Mouse (Mus musculus): ENCODE results near the gene Gm49661.

- TF ChIP-seq NELFE (IDR thresholded peaks at IDR 0.05; ENCODE audit: low read depth, low read length) (no peak), NRF1 (IDR thresholded peaks at IDR 0.05; ENCODE audit: low read depth, low read length) (no peak), CHD2 (IDR thresholded peaks at IDR 0.05; ENCODE audit: low read length) (no peak), POLR2A (IDR thresholded peaks at IDR 0.05; ENCODE audit: low read depth, low read length) (no peak), CHD1 (IDR thresholded peaks at IDR 0.05; ENCODE audit: low read depth, low read length) (no peak), TBP (conservative IDR thresholded peaks at IDR 0.05; ENCODE audit: low read depth, low read length) (no peak), CTCF (conservative IDR thresholded peaks at IDR 0.05 in 1 of 2, IDR thresholded peaks at IDR 0.05 in 1 of 2; ENCODE audit: low read depth in 2 of 2, low read length in 2 of 2) (no peak), ZNF384 (IDR thresholded peaks at IDR 0.05; ENCODE audit: low read depth, low read length) (no peak), MAFK (IDR thresholded peaks at IDR 0.05; ENCODE audit: insufficient replicate concordance, low read length) (no peak), JUND (conservative IDR thresholded peaks at IDR 0.05; ENCODE audit: low read depth, low read length) (no peak), USF1 (IDR thresholded peaks at IDR 0.05; ENCODE audit: low read depth, low read length) (no peak)
Measured at GRCm38 (mm10) chr8:85017209-85017608, 48.0 kb upstream of the Gm49661 start.
